Mouse (Mus musculus): ENCODE measurements around the gene Zxdc.
A peak's percentile ranks its signal among the peaks of the same experiment; 100 is the strongest.

Zxdc gene

GRCm38 (mm10) chr6:90377708-90378107, 8.4 kb downstream of the Zxdc start:
- DNase-seq (ENCODE audit: low spot score), result no peak

GRCm38 (mm10) chr6:90381465-90381864, 12.2 kb downstream of the Zxdc start:
- no peak for DNase-seq (ENCODE audit: low spot score)

- no peak for DNase-seq (ENCODE audit: low spot score)
Observed at GRCm38 (mm10) chr6:90390629-90391028, 21.3 kb downstream of the Zxdc start.

DNA sequence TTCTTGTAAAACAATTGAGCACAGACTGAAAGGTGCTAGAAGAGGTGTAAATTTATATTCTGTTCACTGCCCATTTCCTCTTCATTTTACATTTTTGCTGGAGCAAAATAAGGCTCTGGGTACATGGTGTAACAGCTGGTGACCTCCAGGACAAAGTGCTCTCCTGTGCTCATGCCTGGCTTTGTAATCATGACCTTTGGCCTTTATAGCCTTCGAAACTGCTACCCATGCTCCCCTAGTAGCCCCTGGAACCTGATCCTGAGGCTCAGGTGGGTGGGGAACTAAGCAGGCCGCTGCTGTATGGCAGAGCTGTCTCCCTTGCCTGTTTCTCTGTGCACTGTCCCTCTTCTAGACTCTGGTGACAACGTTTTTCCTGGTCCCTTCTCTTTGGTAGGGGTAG, 24.7 kb downstream of the Zxdc start:
- no peak for DNase-seq (ENCODE audit: low spot score)

GRCm38 (mm10) chr6:90395751-90396150, 26.5 kb downstream of the Zxdc start:
- DNase-seq (ENCODE audit: low spot score), result no peak

- DNase-seq (ENCODE audit: low spot score), result no peak
Observed at GRCm38 (mm10) chr6:90397291-90397690, 28.0 kb downstream of the Zxdc start.

GRCm38 (mm10) chr6:90408632-90409031, 39.3 kb downstream of the Zxdc start:
- no peak for DNase-seq (ENCODE audit: low spot score)

DNA sequence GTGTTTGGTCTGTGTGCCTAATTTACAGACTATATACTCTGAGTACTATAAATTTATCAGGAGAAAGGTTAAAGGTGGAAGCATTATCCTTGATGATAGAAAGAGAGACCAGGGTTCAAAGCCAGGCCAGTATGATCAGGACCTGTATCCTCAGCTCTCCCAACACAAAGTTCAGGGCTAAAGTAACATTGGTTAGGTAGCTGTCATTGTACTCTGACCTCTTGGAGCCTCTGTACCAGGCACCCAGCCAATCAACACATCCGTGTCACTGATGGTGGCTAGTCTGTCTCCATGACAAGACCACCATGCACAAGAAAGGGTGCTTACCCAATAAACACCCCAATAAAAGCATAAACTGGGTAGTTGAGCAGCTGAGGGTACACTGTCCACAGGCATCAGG, 41.7 kb downstream of the Zxdc start:
- no peak for DNase-seq (ENCODE audit: low spot score)

DNA sequence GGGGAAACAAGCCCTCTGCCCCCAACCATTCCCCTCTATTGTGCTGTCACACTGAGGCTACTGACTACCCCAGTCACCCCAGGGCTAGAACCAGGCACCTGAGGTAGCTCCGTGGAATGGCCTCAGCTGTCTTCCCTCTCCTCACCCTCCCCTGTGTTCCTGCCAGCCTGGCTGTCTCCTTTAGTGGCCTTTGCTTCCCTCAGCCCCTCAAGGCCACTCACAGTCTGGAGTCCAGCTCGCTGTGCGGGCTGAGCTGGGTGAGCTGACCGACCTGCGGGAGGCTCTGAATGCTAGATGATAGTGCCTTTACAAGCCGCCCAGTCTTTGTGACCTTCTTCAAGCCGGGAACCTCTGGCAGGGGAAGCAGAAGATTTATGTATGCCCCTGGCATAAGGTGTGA, 42.6 kb downstream of the Zxdc start:
- no peak for DNase-seq (ENCODE audit: low spot score)

DNA sequence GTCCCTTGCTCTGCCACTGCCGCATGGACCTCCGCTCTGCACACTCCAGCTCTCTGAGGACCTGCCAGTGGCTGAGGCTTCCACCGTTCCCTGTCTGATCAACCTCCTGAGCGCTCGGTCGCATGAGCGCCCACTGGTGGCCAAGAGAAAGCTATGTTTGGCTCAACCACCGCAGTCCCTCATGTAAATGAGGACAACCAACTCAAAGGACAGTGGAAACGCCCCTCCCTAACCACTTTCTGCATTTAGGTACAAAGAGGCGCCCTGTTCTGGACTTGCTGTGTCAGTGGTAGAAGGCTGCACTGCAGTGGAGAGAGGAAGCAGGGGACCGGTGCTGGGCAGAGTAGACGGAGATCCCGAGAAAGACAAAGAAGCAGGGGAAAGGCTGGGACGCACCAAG, 53.3 kb downstream of the Zxdc start:
- peak; percentile 66 for DNase-seq (ENCODE audit: low spot score)

GRCm38 (mm10) chr6:90425361-90425760, 56.1 kb downstream of the Zxdc start:
- DNase-seq (ENCODE audit: low spot score), result no peak

DNA sequence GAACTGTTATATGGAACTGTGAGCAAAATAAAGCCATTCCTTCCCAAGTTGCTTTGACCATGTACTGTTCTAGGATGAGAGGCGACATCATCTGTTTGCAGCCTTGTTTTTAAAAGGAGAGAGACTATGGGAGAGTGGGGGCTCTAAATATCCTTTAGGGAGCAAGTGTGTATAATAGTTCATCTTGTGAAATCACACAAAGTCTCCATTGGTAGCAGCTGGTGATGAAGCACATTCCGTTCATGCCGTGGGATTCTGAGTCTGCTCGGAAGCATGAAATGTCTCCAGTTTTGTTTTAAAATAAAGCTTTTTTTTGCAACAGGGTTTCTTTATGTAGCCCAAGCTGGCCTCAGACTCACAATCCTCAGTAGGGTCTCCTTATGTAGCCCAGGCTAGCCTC, 56.7 kb downstream of the Zxdc start:
- DNase-seq (ENCODE audit: low spot score), result no peak

DNA sequence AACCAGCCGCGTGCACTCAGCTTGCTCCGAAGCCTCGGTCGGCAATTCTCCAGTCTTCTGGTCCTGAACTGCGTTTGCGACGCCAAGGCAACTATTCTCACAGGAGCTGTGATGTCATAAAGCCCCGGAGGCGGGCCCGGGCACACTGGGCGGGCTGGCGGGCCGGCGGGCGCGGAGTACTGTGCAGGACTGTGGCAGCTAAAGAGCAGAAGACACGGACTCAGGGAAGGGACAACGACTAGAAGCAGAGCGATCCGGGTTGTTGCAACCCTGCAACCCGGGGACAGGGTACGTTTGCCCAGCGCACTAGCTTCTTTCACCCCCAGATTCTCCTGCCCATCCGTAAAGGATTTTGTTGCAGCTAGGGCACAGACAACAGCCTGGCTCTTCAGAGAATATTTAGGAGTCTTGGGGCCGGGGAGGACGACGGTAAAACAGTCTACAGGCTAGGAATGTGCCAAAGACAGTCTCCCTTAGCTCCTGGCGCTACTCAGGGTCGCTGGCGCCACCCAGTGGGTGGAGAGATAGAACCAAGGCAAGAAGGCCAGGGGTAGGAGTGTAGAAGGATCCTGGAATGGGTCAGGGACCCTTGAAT, 59.2 kb downstream of the Zxdc start, which contains the start of gene Cfap100:
Gene Cfap100, minus strand, starts transcription at position 418 of the 595 bp plus-strand sequence.
- peak; percentile 18 for DNase-seq (ENCODE audit: low spot score)

GRCm38 (mm10) chr6:90429911-90430310, 60.6 kb downstream of the Zxdc start:
- no peak for DNase-seq (ENCODE audit: low spot score)

DNA sequence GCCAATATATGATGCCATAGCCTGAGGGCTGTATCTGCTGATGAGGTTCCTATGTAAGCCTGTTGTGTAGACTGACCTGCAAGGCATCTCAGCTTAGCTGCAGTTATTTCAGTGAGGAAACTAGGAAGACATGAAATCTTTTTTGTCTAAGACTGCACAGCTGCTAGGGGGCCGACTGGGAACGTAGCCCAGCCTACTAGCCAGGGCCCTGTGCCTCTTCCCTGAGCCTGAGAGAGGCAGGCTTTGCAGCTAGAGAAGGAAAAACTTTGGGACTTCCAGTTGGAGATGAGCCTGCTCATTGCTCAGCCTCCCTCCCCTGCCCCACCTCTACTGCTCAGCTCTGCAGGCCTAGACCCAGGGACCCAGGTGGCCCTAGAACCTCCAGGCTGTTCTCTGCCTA, 62.2 kb downstream of the Zxdc start:
- no peak for DNase-seq (ENCODE audit: low spot score)

- no peak for DNase-seq (ENCODE audit: low spot score)
Observed at GRCm38 (mm10) chr6:90434687-90435086, 65.4 kb downstream of the Zxdc start.

- DNase-seq (ENCODE audit: low spot score), result peak; percentile 27
Observed at GRCm38 (mm10) chr6:90435195-90435618, 65.9 kb downstream of the Zxdc start.

GRCm38 (mm10) chr6:90436192-90436907, 67.1 kb downstream of the Zxdc start:
- no peak for DNase-seq (ENCODE audit: low spot score)

- DNase-seq (ENCODE audit: low spot score), result no peak
Observed at GRCm38 (mm10) chr6:90437041-90437440, 67.7 kb downstream of the Zxdc start.

DNA sequence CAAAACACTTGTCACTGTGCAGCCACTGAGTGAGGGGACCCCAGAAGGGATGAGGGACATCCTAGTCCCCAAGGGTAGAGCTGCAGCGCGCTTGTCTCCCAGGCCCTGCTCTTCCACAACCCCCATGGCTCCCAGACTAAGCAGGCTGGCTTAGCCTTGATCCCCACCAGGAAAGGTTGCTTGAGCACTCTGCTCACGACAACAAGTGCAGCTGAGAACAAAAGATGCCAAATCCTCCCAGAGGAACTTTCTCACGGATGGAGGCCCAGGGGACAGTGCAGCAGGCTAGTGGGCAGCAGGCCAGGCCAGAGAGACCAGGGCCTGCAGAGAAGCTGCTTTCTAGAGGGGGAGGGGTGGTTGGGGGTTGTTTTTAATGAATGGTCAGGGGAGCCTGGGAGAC, 77.6 kb downstream of the Zxdc start:
- DNase-seq (ENCODE audit: low spot score), result no peak

- peak; percentile 17 for DNase-seq (ENCODE audit: low spot score)
Observed at GRCm38 (mm10) chr6:90450179-90450578, 80.9 kb downstream of the Zxdc start.

- no peak for DNase-seq (ENCODE audit: low spot score)
Observed at GRCm38 (mm10) chr6:90450697-90451096, 81.4 kb downstream of the Zxdc start.

GRCm38 (mm10) chr6:90451512-90451911, 82.2 kb downstream of the Zxdc start:
- no peak for DNase-seq (ENCODE audit: low spot score)

DNA sequence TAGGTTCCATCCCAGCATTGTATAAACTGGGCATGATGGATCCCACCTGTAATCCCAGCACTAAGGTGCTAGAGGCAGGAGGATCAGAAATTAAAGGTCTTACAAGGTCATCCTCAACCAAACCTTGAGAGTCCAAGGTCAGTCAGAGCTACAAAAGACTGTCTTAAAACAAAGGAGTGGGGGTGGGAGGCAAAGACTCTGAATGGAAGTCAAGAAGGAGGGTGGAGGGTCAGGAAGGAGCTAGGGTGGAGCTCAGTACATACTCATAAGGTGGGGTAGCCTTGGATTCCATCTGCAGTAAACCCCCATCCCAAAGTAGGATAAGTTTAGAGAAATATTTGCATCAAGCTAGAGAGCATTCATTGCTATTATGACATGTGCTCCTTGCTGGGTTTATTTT, 83.3 kb downstream of the Zxdc start:
- DNase-seq (ENCODE audit: low spot score), result no peak
